Mouse (Mus musculus) hindbrain, embryonic 16.5 days (tissue): Measurements from ENCODE around the gene Klhl12. TPM values are rescaled to one million over a fixed set of nuclear protein-coding genes. Genes with fewer than 3 reads are reported as not detected.
A peak's percentile ranks its signal among the peaks of the same experiment; 100 is the strongest.

Source experiments
- ATAC-seq: fragments of 200-750 bp; cut with Nextera tagmentation; 2 replicates; pipeline ENCODE4 v1.8.0; 2017; ENCODE audit warnings: moderate TSS enrichment, moderate library complexity
- H3K27ac ChIP-seq: fragments of 300-500 bp; sonication (generic); 2 replicates; pipeline ENCODE4 v1.5.1; 2014; ENCODE audit warnings: low read depth, mild to moderate bottlenecking, control low read depth, low read length, moderate library complexity
- H3K27me3 ChIP-seq: fragments of 300-500 bp; sonication (generic); replicated peaks from 2 replicates; pipeline ENCODE4 v1.6.1; 2014; ENCODE audit warnings: low read length; ENCODE audit not compliant: control insufficient read depth, insufficient read depth
- H3K36me3 ChIP-seq: fragments of 300-500 bp; sonication (generic); 2 replicates; pipeline ENCODE4 v1.6.1; 2014; ENCODE audit warnings: mild to moderate bottlenecking, low read length, moderate library complexity, mixed read lengths; ENCODE audit not compliant: control insufficient read depth, insufficient read depth
- H3K4me1 ChIP-seq: fragments of 300-500 bp; sonication (generic); 2 replicates; pipeline ENCODE4 v1.6.1; 2014; ENCODE audit warnings: low read depth, low read length; ENCODE audit not compliant: control insufficient read depth, insufficient read depth
- H3K4me2 ChIP-seq: fragments of 300-500 bp; sonication (generic); 2 replicates; pipeline ENCODE4 v1.6.1; 2014; ENCODE audit warnings: mild to moderate bottlenecking, low read length, control low read depth, moderate library complexity
- H3K4me3 ChIP-seq: fragments of 300-500 bp; sonication (generic); 2 replicates; pipeline ENCODE4 v1.5.1; 2014; ENCODE audit warnings: mild to moderate bottlenecking, low read length, control low read depth, moderate library complexity
- H3K9ac ChIP-seq: fragments of 300-500 bp; sonication (generic); 2 replicates; pipeline ENCODE4 v1.6.1; 2014; ENCODE audit warnings: low read depth, mild to moderate bottlenecking, control low read depth, low read length, moderate library complexity
- H3K9me3 ChIP-seq: fragments of 300-500 bp; sonication (generic); 2 replicates; pipeline ENCODE4 v1.6.1; 2014; ENCODE audit warnings: mild to moderate bottlenecking, low read length, moderate library complexity; ENCODE audit not compliant: control insufficient read depth
- WGBS: fragments of 180-500 bp; shearing (Covaris S2); extraction: QIAGEN DNeasy Blood & Tissue Kit; methylation state at CpG from one replicate; pipeline ENCODE4 v1.1.7; 2014; 5-methylcytosine and 5-hydroxymethylcytosine counted together
- polyA plus RNA-seq: library from polyadenylated mRNA; unstranded; fragments of >200 nt; fragmentation: Nextera tagmentation; extraction: Ambion mirVana; gene quantifications from 2 replicates; pipeline ENCODE4 v1.2.1, GENCODE M21; 2015

Gene Klhl12
- polyA plus RNA-seq, 1 experiment from 2014 or later, result 38.6 TPM

DNA sequence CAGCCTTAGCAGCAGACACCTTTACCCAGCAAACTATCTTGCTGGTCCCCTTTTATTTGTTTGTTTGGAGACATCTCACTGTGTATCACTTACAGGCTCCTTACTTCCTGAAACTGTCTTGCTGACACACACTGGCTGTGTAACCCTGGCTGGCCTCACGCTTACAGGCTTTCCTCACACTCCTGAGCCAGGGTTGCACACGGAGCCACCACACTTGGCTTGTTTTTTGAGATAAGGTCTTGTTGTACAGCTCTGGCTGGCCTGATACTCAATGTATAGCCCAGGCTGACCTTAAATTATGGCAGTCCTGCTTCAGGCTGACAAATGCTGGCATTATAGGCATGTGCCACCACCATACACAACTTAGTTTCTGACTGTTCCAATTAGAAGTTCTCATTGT lies 29.3 kb downstream of the Klhl12 start:
- ATAC-seq, result no peak

DNA sequence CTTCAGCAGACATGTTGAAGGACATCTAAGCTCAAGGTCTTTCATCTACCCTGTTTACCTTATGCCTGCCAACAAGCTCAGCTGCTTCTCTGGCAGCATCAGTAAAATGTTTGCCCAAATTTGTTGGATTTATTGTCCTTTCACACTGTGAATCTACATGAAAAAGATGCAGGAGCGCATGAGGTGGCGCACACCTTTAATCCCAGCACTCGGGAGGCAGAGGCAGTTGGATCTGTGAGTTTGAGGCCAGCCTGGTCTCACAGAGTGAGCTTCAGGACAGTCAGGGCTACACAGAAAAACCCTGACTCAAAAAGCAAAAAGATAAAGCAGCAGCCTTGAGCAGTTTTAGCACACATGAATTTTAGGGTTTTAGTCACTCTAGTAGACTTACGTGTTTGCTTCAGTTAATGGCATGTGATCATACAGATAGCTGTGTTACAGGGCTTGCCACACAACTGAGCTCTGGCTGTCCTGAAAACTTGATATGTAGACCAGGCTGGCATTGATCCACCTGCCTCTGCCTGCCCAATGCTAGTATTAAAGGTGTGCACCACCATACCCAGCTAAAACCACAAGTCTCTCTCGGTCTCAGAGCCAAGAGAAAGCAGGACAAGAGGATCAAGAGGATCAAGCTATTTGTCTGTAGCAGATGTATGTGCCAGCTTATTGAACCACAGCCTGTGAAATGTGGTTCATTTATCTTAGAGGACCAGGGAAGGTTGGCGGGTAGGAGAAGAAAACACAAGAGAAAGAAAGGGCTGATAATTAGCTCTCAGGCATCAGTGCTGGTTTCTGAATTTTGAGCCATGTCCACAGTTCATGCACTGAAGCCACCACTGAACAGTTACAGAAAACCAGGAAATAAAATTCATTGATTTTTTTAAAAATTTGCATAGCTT lies 35.8 kb downstream of the Klhl12 start:
- Histone ChIP-seq H3K4me1 (peaks cover 8% of the 10 kb centered on the region), H3K4me2 (no peak overlapping the region), H3K4me3 (no peak overlapping the region), H3K27ac (no peak overlapping the region), H3K9ac (no peak overlapping the region), H3K36me3 (peaks cover 19% of the 10 kb centered on the region), H3K27me3 (no peaks in the 10 kb centered on the region), H3K9me3 (no peaks in the 10 kb centered on the region)
- 93% methylated on average over 6 of the region's 6 CpGs for WGBS
- ATAC-seq, result no peak

More for the DNA sequence above, 29.3 kb downstream of the Klhl12 start:
- Histone ChIP-seq H3K27me3 (no peaks in the 10 kb centered on the region), H3K9me3 (no peaks in the 10 kb centered on the region), H3K36me3 (peaks cover 26% of the 10 kb centered on the region), H3K4me2 (no peak overlapping the region), H3K4me3 (no peak overlapping the region), H3K4me1 (no peaks in the 10 kb centered on the region), H3K27ac (no peak overlapping the region), H3K9ac (no peak overlapping the region)
- 96% methylated on average over 2 of the region's 2 CpGs for WGBS

DNA sequence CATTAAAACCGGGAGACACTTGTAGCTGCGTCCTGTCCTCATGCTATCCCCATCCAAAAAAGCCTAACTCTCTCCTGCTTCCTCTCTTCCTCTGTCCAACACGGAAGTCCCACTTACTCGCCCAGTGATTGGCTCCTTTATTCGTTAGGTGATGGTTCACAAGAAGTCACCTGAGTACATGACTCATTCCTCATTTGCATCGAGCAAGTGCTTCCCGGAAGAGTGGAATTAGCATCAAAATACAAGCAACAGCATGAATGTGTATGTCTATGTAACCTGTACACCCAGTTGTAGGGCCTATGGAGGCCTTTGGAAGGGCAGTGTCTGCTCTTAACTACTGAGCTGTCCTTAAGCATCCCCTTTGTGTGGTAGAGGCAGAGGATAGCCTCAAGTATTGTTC lies 36.9 kb downstream of the Klhl12 start:
- Histone ChIP-seq H3K27me3 (no peaks in the 10 kb centered on the region), H3K4me1 (peaks cover 8% of the 10 kb centered on the region), H3K4me3 (no peak overlapping the region), H3K9ac (no peak overlapping the region), H3K27ac (no peak overlapping the region), H3K4me2 (no peak overlapping the region), H3K36me3 (peaks cover 16% of the 10 kb centered on the region), H3K9me3 (no peaks in the 10 kb centered on the region)
- WGBS, result 72% methylated on average over 7 of the region's 7 CpGs
- ATAC-seq, result no peak

DNA sequence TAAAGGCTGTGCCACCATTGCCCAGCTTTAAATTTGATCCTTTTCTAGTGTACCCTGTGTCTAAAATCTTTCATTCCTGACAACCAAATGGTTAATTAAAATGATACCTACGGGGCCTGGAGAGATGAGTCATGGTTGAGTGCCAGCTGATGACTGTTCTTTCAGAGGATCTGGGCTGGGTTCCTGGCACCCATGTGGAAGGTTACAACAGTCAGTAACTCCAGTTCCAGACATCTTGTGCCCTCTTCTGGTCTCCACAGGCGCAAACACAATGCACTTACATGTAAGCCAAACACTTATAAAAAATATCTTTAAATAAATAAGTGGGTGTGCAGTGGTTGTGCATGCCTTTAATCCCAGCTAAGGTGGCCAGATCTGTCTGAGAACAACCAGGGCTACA lies 38.2 kb downstream of the Klhl12 start:
- no peak overlapping the region for H3K4me3 ChIP-seq
- H3K4me1 ChIP-seq, result peaks cover 8% of the 10 kb centered on the region
- H3K4me2 ChIP-seq, result no peak overlapping the region; the same call in 1 of the 2 replicates
- WGBS, result 63% methylated on average over 2 of the region's 2 CpGs
- no peak overlapping the region for H3K9ac ChIP-seq
- no peaks in the 10 kb centered on the region for H3K27me3 ChIP-seq
- H3K27ac ChIP-seq, result no peak overlapping the region
- H3K9me3 ChIP-seq, result no peaks in the 10 kb centered on the region
- no peak for ATAC-seq
- H3K36me3 ChIP-seq, result peaks cover 16% of the 10 kb centered on the region

DNA sequence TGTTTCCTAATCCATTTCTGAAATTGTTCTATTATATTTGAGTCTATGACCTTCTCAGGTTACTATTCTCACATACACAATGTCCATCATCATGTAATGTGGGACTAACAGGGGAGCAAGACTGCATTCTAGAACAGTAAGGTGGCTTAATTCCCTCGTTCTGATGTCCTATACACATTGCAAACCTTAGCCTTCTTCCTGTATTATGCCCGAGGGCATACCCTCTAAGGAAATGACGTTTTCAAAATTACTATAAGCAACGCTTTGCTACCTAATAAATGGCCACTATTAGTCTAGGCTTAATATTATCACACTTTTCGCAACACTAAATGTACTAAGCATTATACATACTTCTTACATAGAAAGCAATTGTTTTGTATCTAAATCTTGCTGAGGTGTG lies 38.6 kb downstream of the Klhl12 start:
- peak overlapping the region; percentile 62 for H3K9ac ChIP-seq
- WGBS, result 23% methylated on average over 5 of the region's 5 CpGs
- ATAC-seq, result no peak
- peak overlapping the region; percentile 83 for H3K4me3 ChIP-seq
- H3K36me3 ChIP-seq, result peaks cover 12% of the 10 kb centered on the region
- H3K4me2 ChIP-seq, result peak overlapping the region; percentile 65
- peak overlapping the region; percentile 71 for H3K27ac ChIP-seq
- peaks cover 8% of the 10 kb centered on the region for H3K4me1 ChIP-seq
- no peaks in the 10 kb centered on the region for H3K27me3 ChIP-seq
- H3K9me3 ChIP-seq, result no peaks in the 10 kb centered on the region

DNA sequence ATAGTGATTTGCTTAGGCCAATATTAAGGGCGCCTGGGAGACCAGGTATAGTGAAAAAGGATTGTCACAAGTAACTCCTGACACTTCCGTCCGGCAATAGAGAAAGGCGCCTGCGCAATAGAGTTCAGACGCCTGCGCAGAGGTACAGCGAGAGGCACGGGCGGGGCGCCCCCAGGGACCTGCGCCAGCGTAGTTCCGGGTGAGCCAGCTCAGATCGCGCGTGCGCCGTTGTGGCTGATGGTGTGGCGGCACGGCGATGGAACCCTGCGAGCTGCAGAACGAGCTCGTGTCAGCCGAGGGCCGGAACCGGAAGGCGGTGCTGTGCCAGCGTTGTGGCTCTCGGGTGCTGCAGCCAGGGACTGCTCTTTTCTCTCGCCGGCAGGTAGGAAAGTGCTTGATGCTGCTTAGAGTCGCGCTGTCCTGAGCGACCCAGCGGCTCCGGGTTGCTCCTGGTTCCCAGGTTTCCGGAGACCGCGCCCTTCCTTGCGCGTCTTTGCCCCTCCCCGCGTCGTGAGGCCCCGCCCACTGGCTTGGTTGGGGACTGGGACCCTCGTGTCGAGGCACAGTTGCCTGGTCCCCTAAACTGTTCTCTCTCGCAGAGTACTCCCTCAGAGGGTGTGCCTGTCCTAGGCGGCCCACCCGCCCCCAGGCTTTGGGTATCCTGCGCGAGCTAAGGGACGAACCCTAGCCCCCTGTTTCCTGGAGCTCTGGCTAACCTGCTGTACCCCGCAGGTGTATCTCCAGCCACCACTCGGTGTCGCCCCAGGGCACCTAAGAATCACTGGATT lies 39.3 kb downstream of the Klhl12 start, which contains the start of gene Rabif:
Rabif (plus strand) TSS at position 221 of the 788 bp plus-strand sequence.
- Histone ChIP-seq H3K9me3 (no peaks in the 10 kb centered on the region), H3K4me2 (peak within 1 kb of the TSS; percentile 65), H3K9ac (peak within 1 kb of the TSS; percentile 80), H3K4me3 (peak within 1 kb of the TSS; percentile 83), H3K27me3 (no peaks in the 10 kb centered on the region), H3K4me1 (peaks cover 8% of the 10 kb centered on the region), H3K27ac (peak within 1 kb of the TSS; percentile 93), H3K36me3 (peaks cover 5% of the 10 kb centered on the region; the same call in 1 of the 2 replicates)
- under 1% methylated on average over 57 of the region's 58 CpGs for WGBS
- ATAC-seq, result peak; percentile 99

DNA sequence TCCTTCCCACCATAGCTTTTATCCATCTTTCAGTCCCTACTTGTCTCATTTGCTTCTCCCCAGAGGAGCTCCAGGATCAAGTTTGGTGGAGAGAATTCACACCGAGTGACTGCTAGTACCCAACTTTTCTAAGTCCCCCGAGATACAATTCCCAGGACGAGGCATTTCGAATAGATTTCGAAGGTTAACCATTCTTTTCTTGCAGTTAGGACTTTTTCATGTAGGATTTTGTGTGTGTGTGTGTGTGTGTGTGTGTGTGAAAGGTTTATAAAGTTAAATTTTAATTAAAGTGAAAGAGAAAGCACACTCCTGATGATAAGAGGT lies 39.8 kb downstream of the Klhl12 start:
- ATAC-seq, result no peak
- Histone ChIP-seq H3K36me3 (peaks cover 4% of the 10 kb centered on the region; the same call in 1 of the 2 replicates), H3K4me2 (peak overlapping the region; percentile 65), H3K4me1 (peaks cover 8% of the 10 kb centered on the region), H3K27me3 (no peaks in the 10 kb centered on the region), H3K9me3 (no peaks in the 10 kb centered on the region), H3K9ac (peak overlapping the region; percentile 80), H3K27ac (peak overlapping the region; percentile 93), H3K4me3 (peak overlapping the region; percentile 83)
- 19% methylated on average over 5 of the region's 5 CpGs for WGBS

DNA sequence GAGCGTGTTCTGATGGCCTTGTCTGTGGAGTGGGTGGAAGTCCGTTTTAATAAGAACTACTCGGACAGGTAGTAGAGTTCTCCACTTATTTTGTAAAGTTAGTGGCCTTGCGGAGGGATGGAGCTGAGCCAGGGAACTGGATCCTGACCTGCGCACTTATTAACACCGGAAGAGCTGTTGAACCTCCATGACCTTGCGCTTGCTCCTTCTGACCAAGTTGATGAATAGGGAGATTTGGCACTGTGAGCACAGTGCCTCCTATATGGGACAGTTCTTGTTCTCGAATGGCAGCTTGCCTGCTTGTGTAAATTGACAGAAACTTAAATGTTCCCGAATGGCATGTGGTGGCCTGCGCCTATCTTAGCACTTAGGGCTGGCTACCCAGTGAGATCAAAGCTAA lies 40.7 kb downstream of the Klhl12 start:
- no peak for ATAC-seq
- Histone ChIP-seq H3K4me3 (no peak overlapping the region), H3K9ac (no peak overlapping the region), H3K4me1 (peaks cover 8% of the 10 kb centered on the region), H3K36me3 (0 out of 2 replicates have a peak, but pooled peaks cover under 1% of the 10 kb centered on the region), H3K27ac (no peak overlapping the region), H3K9me3 (no peaks in the 10 kb centered on the region), H3K27me3 (no peaks in the 10 kb centered on the region), H3K4me2 (no peak overlapping the region)
- WGBS, result 89% methylated on average over 10 of the region's 10 CpGs

DNA sequence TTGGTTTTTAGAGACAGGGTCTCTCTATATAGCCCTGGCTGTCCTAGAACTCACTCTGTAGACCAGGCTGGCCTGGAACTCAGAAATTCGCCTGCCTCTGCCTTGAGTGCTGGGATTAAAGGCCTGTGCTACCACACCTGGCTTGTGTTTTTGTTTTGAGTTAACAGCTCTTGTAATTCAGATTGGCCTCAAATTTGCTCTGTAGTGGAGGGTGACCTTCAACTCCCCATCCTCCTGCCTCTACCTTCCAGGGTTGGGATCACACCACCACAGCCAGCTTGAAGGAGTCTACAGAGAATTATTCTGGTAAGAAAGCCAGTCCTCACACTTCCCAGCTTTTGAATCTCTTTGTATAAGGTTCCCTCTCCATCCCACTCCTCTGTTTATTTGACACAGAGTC lies 45.6 kb downstream of the Klhl12 start:
- ATAC-seq, result no peak
- H3K4me3 ChIP-seq, result no peak overlapping the region
- no peak overlapping the region for H3K27ac ChIP-seq
- no peaks in the 10 kb centered on the region for H3K9me3 ChIP-seq
- H3K4me2 ChIP-seq, result no peak overlapping the region
- no peak overlapping the region for H3K9ac ChIP-seq
- H3K4me1 ChIP-seq, result no peaks in the 10 kb centered on the region; the same call in 1 of the 2 replicates
- H3K27me3 ChIP-seq, result no peaks in the 10 kb centered on the region
- WGBS, result 91% methylated on average over 1 of the region's 1 CpGs
- H3K36me3 ChIP-seq, result peaks cover 2% of the 10 kb centered on the region
